Mouse (Mus musculus): ENCODE results near the gene B3gat1.
A peak's percentile ranks its signal among the peaks of the same experiment; 100 is the strongest.

The B3gat1 gene

DNA sequence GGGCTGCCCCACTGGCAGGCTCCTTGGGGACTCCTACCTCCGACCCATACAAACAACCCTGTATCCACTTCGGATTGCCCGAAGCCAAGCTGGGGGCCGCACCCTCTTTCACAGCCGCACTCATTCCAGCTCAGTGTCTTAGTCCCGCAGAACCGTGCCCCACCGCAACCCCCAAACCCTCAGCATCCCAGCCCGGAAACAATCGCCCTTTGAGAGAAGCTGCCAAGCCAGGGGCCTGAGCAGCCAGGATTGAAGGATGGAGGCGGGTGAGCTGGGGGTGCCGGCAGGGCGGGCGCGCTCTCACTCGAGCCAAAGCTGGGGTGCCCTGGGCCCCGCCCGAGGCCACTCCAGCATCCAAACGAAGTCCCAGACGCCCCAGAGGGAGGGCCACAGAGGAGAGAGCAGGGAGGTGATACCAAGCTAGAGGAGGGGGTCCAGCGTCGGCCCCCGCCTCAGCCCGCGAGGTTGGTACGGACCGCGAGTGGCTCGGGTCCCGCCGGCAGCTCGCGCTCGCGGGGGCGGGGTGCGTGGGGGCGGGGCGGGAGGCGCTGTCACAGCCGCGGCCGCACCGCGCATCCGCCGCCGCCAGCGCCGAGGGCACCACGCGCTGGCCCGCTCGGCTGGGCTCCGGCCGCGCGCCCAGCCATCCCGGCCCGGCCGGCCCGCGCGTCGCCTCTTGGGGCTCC, at the start of gene B3gat1:
Gene B3gat1, plus strand, starts transcription at position 523 of the 686 bp plus-strand sequence.
- DNase-seq (ENCODE audit: low read depth, low spot score): no peak

DNA sequence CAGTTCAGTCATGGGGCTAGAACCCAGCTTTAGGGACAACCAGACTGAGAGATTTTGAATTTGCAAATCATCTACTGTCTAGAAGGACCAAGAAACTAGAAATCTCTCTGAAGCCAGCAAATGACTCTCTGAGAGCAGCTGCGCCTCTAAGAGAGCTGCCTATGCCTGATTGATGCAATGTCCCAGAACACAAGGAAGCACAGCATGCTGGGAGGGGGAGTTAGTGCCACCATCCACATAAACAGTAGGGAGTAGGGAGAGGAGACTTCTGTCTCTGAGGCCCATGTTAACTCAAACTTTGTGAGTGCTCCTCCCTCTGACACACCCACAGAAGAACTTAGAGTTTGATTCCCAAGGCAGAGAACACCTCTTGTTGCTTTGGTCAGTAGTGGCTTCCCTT, 44.4 kb upstream of the B3gat1 start:
- DNase-seq (ENCODE audit: low read depth, low spot score): no peak

DNA sequence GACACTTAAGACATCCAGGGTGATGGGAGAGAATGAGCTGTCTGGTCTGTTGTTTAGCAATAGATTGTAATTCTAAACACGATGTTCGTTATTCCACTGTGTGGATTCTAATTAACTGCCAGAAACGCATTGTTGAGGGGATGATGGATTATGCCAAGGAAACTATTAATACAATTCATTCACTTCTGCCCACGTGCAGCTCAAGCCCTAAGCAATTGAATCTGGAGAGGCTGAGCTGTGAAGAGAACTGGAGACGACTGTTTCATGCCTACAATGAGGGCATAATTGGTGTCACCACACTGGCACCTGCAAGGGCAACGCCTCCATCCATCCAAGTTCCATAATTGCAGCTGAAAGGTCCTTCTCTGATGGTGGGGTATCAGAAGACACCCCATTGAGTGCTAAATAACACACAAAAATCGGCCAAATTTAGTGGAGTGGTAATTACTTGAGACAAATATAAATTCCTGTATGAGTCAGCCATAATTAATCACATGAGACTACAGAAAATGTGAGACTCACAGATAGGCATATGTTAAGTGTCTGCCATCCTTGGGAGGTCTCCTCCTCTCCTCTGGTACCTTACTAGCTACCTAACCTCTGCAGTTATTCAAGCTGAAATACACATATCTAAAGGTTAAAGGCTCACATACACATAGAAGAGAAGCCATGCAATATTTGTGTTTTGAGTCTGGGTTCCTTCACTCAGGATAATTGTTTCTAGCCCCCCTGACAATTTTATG, 43.4 kb upstream of the B3gat1 start:
- no peak for DNase-seq (ENCODE audit: low read depth, low spot score)

DNA sequence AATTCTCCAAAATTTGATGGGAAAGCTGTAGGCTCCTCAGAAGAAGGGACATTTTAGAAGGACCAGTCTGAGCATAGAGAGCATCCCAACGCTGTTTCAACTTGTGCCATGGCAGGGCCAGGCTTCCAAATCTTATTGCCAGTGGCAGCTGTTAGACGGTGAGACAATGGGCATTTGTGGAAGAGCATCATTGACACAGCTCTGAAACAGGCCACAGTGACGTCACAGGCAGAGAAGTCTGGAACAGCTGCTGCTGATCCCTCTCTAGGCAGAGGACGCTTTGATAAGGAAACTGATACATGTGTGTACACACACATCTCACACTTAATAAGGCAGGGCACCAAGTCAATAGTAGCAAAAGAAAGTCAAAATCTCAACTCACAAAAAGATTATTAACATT, 40.9 kb upstream of the B3gat1 start:
- DNase-seq (ENCODE audit: low read depth, low spot score): no peak

DNA sequence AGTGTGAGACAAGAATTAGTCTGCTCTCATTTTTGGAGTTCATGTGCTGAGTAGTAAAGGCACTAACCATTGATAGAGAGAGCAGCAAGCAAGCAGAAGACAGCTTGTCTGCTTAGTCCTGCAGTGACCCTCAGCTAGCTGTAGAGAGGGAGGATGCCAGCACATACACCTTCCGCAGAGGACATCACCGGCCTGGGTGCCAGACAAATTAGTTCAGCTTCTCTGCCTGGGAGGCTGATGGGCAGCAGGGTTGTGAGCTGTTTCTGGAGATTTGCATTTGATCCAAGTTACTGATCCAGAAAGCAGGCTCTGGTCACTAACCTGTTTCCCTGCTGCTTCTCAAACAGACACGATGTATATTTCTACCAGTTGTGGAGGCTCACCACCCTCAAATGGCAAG, 38.9 kb upstream of the B3gat1 start:
- no peak for DNase-seq (ENCODE audit: low read depth, low spot score)

GRCm38 (mm10) chr9:26695178-26695577, 38.4 kb upstream of the B3gat1 start:
- DNase-seq (ENCODE audit: low read depth, low spot score): no peak

DNA sequence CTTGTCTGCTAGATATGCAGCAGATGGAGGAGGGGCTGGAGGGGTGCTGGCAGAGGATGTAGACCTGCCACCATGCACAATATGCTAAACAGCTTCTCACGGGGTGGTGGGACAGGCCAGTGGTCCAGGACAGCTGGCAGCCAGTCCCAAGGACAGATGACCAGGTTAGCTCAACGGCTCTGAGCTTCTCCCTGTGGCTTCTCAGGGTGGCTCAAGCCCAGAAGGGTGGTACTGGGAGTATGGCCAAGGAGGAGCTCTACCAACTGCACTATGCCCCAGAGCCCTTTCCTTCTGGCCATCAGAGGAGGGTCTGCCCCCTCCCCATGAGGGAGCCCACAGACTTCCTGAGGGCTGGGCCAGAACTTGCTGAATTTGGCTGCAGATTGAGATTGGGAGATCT, 35.2 kb upstream of the B3gat1 start:
- DNase-seq (ENCODE audit: low read depth, low spot score): no peak

DNA sequence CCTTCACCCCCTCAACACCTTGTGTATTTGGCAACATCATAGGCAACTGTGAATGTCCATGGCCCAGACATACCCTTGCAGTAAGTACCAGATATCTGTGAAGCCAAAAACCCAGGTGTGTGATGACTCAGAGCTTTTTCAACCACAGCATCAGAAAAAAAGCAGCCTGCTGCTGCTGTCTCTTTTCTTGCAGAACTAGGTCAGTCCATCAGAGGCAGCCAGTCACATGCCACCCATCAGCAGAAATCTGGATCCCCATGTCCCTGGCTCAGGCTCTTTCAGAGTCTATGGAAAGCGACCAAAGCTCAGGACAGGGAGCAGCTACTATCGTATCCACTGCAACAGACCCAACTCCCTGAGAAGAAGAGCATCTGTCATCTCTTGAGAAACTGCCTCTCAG, 33.2 kb upstream of the B3gat1 start:
- peak; percentile 58 for DNase-seq (ENCODE audit: low read depth, low spot score)

- no peak for DNase-seq (ENCODE audit: low read depth, low spot score)
These were observed 15.1 kb upstream of the B3gat1 start for GRCm38 (mm10) chr9:26718388-26718787.

GRCm38 (mm10) chr9:26721771-26722170, 11.8 kb upstream of the B3gat1 start:
- no peak for DNase-seq (ENCODE audit: low read depth, low spot score)

- DNase-seq (ENCODE audit: low read depth, low spot score): no peak
These were observed 7.8 kb upstream of the B3gat1 start for GRCm38 (mm10) chr9:26725709-26726108.

DNA sequence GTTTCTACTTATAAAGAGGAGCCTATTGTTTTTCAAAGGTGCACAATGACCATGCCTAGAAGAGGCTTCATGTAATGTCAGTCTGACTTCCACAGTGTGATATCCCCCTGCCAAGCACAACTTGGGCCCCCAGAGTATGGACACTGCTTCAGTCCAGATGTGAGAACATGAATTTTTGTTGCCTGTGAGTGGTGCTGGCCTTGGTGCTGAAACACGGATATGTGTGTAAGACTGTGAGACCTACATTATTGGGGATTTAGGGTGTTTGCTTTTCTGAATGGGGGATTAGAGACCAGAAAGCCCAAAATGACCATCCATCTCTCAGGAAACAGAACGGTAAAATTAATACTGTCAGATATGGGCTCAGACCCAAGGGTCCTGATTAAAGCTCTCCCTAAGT, 6.1 kb upstream of the B3gat1 start:
- DNase-seq (ENCODE audit: low read depth, low spot score): no peak

- no peak for DNase-seq (ENCODE audit: low read depth, low spot score)
These were observed 5.0 kb upstream of the B3gat1 start for GRCm38 (mm10) chr9:26728556-26728955.

GRCm38 (mm10) chr9:26733986-26734385, 458 bp downstream of the B3gat1 start:
- DNase-seq (ENCODE audit: low read depth, low spot score): no peak

GRCm38 (mm10) chr9:26737116-26737515, 3.6 kb downstream of the B3gat1 start:
- no peak for DNase-seq (ENCODE audit: low read depth, low spot score)

- DNase-seq (ENCODE audit: low read depth, low spot score): no peak
These were observed 9.3 kb downstream of the B3gat1 start for GRCm38 (mm10) chr9:26742817-26743216.

- DNase-seq (ENCODE audit: low read depth, low spot score): no peak
These were observed 13.6 kb downstream of the B3gat1 start for GRCm38 (mm10) chr9:26747121-26747520.

- DNase-seq (ENCODE audit: low read depth, low spot score): no peak
These were observed 15.4 kb downstream of the B3gat1 start for GRCm38 (mm10) chr9:26748893-26749292.

GRCm38 (mm10) chr9:26760081-26760480, 26.6 kb downstream of the B3gat1 start:
- no peak for DNase-seq (ENCODE audit: low read depth, low spot score)

GRCm38 (mm10) chr9:26760576-26760975, 27.0 kb downstream of the B3gat1 start:
- DNase-seq (ENCODE audit: low read depth, low spot score): no peak

DNA sequence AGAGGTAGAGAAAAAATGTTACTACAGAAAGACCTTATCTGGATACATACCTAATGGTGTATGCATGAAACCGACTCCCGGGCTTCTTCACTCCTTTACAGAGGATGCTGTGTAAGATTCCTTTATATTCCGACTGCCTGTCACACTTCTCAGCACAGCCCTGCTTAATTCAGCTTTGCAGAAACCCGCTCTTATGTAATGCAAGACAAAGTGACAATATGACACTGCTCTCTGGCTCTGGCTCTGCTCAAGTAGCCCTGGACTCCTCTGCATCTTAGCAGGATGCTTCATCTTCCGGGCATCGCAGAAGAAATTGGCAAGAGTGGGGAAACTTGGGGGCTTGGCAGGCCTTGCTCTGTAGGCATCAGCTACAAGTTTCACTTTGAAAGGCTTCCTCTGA, 28.9 kb downstream of the B3gat1 start:
- DNase-seq (ENCODE audit: low read depth, low spot score): no peak

DNA sequence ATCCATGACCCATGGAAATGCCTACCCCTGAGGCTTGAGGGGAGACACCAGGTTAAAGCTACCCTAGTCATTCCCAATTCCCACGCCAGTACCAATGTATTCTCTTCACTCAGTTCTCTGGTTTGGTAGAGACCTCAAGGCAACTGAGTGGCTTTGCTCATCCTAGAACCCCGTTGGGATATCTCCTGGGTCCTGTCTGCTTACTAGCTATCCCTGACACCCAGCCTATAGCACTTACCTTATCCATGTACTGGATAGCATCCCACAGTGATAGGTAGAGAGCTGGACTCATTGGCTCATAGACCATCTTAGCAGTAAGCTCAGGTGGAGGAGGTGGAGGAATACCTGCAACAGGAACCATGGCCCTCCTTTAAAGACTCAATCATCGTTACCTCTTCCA, 34.7 kb downstream of the B3gat1 start:
- no peak for DNase-seq (ENCODE audit: low read depth, low spot score)

DNA sequence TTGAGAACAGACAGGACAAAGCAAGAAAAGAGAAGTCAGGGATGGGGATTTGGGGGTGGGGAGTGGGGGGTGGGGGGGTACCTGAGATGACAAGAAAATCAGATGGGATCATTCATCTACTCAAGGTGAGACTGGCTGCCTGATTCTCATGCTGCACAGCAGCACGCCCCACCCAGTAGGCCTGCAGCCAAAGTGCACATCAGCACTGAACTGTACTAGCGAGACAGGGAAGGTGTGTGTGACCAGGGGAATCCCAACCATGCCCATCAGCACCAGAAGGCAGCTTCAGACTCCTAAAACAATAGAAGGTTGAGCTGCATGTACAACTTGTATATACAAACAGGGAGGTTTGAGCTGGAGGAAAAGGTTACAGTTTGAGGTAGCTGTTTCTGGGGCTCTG, 42.2 kb downstream of the B3gat1 start:
- DNase-seq (ENCODE audit: low read depth, low spot score): no peak

Measured in telencephalon, adult 2 months (tissue).